Mouse (Mus musculus) hindbrain, postnatal 0 days (tissue): ENCODE measurements around the gene Ccdc157. TPM values are rescaled to one million over a fixed set of nuclear protein-coding genes. Genes with fewer than 3 reads are reported as not detected.
A peak's percentile ranks its signal among the peaks of the same experiment; 100 is the strongest.
"Not testable (repeated sequence)": the region's sequence is repeated elsewhere in the genome, so short reads cannot be mapped to it uniquely, and the experiment has no call there.

ENCODE experiments used
- ATAC-seq: fragments of 200-750 bp; cut with Nextera tagmentation; 2 replicates; pipeline ENCODE4 v1.8.0; 2017; ENCODE audit warnings: mild to moderate bottlenecking, moderate TSS enrichment, moderate library complexity
- DNase-seq: peaks from one replicate; pipeline ENCODE4 v3.0.0-alpha.2; 2015; ENCODE audit warnings: low spot score
- H3K27ac ChIP-seq: fragments of 300-500 bp; sonication (generic); 2 replicates; pipeline ENCODE4 v1.5.1; 2014; ENCODE audit warnings: mild to moderate bottlenecking
- H3K27me3 ChIP-seq: fragments of 300-500 bp; sonication (generic); 2 replicates; pipeline ENCODE4 v1.6.1; 2014; ENCODE audit warnings: low read length, mixed read lengths; ENCODE audit not compliant: insufficient read depth
- H3K36me3 ChIP-seq: fragments of 300-500 bp; sonication (generic); 2 replicates; pipeline ENCODE4 v1.6.1; 2014; ENCODE audit warnings: low read length, mixed read lengths; ENCODE audit not compliant: insufficient read depth
- H3K4me1 ChIP-seq: fragments of 300-500 bp; sonication (generic); 2 replicates; pipeline ENCODE4 v1.6.1; 2014; ENCODE audit warnings: antibody characterized with exemption, low read length, mixed read lengths; ENCODE audit not compliant: insufficient read depth
- H3K4me2 ChIP-seq: fragments of 300-500 bp; sonication (generic); 2 replicates; pipeline ENCODE4 v1.6.1; 2014; ENCODE audit warnings: low read depth, mild to moderate bottlenecking, low read length, moderate library complexity, mixed read lengths
- H3K4me3 ChIP-seq: fragments of 300-500 bp; sonication (generic); 2 replicates; pipeline ENCODE4 v1.5.1; 2014; ENCODE audit warnings: low read length
- H3K9ac ChIP-seq: fragments of 300-500 bp; sonication (generic); replicated peaks from 2 replicates; pipeline ENCODE4 v1.6.1; 2014; ENCODE audit warnings: mild to moderate bottlenecking, low read length, moderate library complexity, mixed read lengths
- H3K9me3 ChIP-seq: fragments of 300-500 bp; sonication (generic); 2 replicates; pipeline ENCODE4 v1.6.1; 2016; ENCODE audit warnings: low read length, mixed read lengths
- CTCF ChIP-seq: IDR thresholded peaks from 2 replicates; pipeline ENCODE4 v1.5.1; 2016; ENCODE audit warnings: antibody characterized with exemption, control low read depth, low read depth
- WGBS: fragments of 180-500 bp; shearing (Covaris S2); extraction: QIAGEN DNeasy Blood & Tissue Kit; methylation state at CpG from one replicate; pipeline ENCODE4 v1.1.7; 2014; 5-methylcytosine and 5-hydroxymethylcytosine counted together
- polyA plus RNA-seq: library from polyadenylated mRNA; unstranded; fragments of >200 nt; fragmentation: Nextera tagmentation; extraction: Ambion mirVana; gene quantifications from 2 replicates; pipeline ENCODE4 v1.2.1, GENCODE M21; 2015
- total RNA-seq: library from RNA; depleted of rRNA; stranded (reverse); fragments of >200 nt; gene quantifications from 2 replicates; pipeline ENCODE4 v1.2.3, GENCODE M21; 2014

Ccdc157 gene
- total and polyA plus RNA-seq, 2 experiments from 2014 or later = 10.9 to 20.8 TPM

GRCm38 (mm10) chr11:4108691-4109090 lies 51.4 kb downstream of the Ccdc157 start:
- no peak overlapping the region for H3K27ac ChIP-seq
- TF ChIP-seq CTCF = no peak
- DNase-seq (no peak), ATAC-seq (no peak)
- H3K27me3 ChIP-seq = no peaks in the 10 kb centered on the region
- H3K4me2 ChIP-seq = no peak overlapping the region
- no peaks in the 10 kb centered on the region for H3K9me3 ChIP-seq
- no peaks in the 10 kb centered on the region for H3K4me1 ChIP-seq
- no peak overlapping the region for H3K9ac ChIP-seq
- 90% methylated on average over 7 of the region's 7 CpGs for WGBS
- H3K4me3 ChIP-seq = no peak overlapping the region
- peaks cover 13% of the 10 kb centered on the region; the same call in 1 of the 2 replicates for H3K36me3 ChIP-seq

DNA sequence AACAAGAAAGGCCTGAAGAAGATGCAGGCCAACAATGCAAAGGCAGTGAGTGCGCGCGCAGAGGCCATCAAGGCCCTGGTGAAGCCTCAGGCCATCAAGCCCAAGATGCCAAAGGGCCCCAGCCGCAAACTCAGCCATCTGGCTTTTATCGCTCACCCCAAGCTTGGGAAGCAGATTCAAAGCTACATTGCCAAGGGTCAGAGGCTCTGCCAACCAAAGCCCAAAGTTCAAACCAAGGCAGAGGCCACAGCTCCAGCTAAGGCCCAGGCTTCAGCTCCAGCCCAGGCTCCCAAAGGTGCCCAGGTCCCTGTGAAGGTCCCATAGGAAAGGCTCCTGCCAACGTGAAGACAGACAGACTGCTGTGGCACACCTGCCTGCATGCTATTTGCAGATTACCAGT lies 52.2 kb downstream of the Ccdc157 start:
- not testable (repeated sequence) for H3K4me3 ChIP-seq, DNase-seq, H3K4me1 ChIP-seq, H3K9me3 ChIP-seq, H3K27me3 ChIP-seq, H3K4me2 ChIP-seq, ATAC-seq, H3K27ac ChIP-seq, H3K9ac ChIP-seq
- H3K36me3 ChIP-seq = peaks cover 13% of the 10 kb centered on the region; the same call in 1 of the 2 replicates
- WGBS = 97% methylated on average over 6 of the region's 6 CpGs

GRCm38 (mm10) chr11:4105444-4105843 lies 54.6 kb downstream of the Ccdc157 start:
- Histone ChIP-seq H3K4me2 (no peak overlapping the region), H3K27me3 (no peaks in the 10 kb centered on the region), H3K27ac (no peak overlapping the region), H3K9me3 (no peaks in the 10 kb centered on the region), H3K4me3 (no peak overlapping the region), H3K36me3 (peaks cover 10% of the 10 kb centered on the region; the same call in 1 of the 2 replicates), H3K4me1 (no peaks in the 10 kb centered on the region), H3K9ac (no peak overlapping the region)
- no peak for TF ChIP-seq CTCF
- no peak for ATAC-seq
- DNase-seq = no peak
- WGBS = 87% methylated on average over 6 of the region's 6 CpGs

DNA sequence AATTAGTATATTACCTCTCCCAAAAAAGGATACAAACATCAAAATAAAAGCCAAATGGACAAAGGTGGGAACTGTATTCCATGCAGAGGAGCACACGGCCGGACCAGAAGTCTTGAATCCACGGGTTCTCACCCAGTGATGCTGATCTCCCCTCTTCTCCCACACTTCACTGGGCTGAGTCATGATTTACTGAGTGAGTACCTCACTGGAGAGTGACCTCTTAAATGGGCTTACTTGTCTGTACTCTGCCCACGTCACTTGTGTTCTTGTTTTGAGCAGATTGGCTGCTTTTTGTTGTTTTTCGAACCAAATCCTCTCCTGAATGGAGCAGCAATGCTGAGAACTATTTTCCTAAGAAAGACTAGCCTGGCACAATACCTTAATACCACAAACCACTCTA lies 55.1 kb downstream of the Ccdc157 start:
- 84% methylated on average over 5 of the region's 5 CpGs for WGBS
- Histone ChIP-seq H3K4me3 (no peak overlapping the region), H3K27ac (no peak overlapping the region), H3K9ac (no peak overlapping the region), H3K27me3 (no peaks in the 10 kb centered on the region), H3K4me2 (no peak overlapping the region), H3K9me3 (no peaks in the 10 kb centered on the region), H3K4me1 (no peaks in the 10 kb centered on the region), H3K36me3 (peaks cover 6% of the 10 kb centered on the region; the same call in 1 of the 2 replicates)
- no peak for TF ChIP-seq CTCF
- DNase-seq (no peak), ATAC-seq (no peak)

GRCm38 (mm10) chr11:4103522-4103921 lies 56.6 kb downstream of the Ccdc157 start:
- Histone ChIP-seq H3K4me1 (no peaks in the 10 kb centered on the region), H3K27me3 (no peaks in the 10 kb centered on the region), H3K9ac (no peak overlapping the region), H3K9me3 (no peaks in the 10 kb centered on the region), H3K4me2 (no peak overlapping the region), H3K4me3 (no peak overlapping the region), H3K27ac (no peak overlapping the region), H3K36me3 (peaks cover 5% of the 10 kb centered on the region; the same call in 1 of the 2 replicates)
- no peak for DNase-seq
- no peak for ATAC-seq
- 85% methylated on average over 14 of the region's 14 CpGs for WGBS
- no peak for TF ChIP-seq CTCF

DNA sequence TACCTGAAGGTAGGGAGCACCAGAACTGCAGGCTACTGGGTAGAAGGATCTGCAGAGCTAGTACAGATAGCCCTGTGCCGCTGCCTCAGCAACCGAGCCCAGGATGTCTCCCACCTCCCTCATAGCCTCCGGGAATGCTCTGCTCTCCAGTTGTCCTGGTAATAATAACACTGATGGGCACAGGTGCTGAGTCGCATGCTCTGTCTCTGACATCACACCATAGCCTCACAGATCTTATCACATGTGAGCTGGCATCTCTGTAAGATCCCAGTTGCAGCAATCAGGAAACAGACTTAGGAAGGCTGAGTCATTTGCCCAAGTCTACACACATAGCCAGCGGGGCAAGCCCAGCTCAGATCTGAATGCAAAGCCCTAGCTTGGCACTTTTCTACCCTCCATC lies 58.2 kb downstream of the Ccdc157 start:
- Histone ChIP-seq H3K27me3 (no peaks in the 10 kb centered on the region), H3K4me3 (no peak overlapping the region), H3K9me3 (no peaks in the 10 kb centered on the region), H3K36me3 (no peaks in the 10 kb centered on the region; the same call in 1 of the 2 replicates), H3K27ac (no peak overlapping the region), H3K4me2 (no peak overlapping the region), H3K4me1 (peaks cover 6% of the 10 kb centered on the region; the same call in 1 of the 2 replicates), H3K9ac (no peak overlapping the region)
- WGBS = 83% methylated on average over 5 of the region's 5 CpGs
- DNase-seq (no peak), ATAC-seq (no peak)
- TF ChIP-seq CTCF = no peak

DNA sequence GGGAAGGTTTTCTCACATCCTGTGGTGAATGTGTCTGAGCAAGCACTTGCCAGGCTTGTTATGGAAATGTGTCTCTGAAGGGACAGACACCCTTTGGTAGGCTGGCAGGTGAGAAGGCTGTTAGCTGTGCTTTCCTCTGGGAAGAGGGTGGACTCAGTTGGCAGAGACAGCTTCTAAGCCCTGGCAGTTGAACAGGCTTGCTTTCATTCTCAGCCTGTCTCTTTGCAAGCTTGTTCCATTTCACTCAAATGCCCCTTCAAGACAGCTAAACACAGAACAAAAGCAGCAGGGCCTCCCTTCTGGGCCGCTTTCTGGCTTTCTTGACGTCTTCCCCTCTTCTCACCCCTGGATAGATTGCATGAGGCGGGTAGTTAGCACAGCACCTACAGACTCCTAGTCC lies 60.6 kb downstream of the Ccdc157 start:
- peaks cover 14% of the 10 kb centered on the region; the same call in 1 of the 2 replicates for H3K4me1 ChIP-seq
- no peaks in the 10 kb centered on the region for H3K27me3 ChIP-seq
- no peak for TF ChIP-seq CTCF
- ATAC-seq (no peak), DNase-seq (peak; percentile 28)
- no peak overlapping the region for H3K4me3 ChIP-seq
- 59% methylated on average over 3 of the region's 3 CpGs for WGBS
- H3K9ac ChIP-seq = no peak overlapping the region
- no peak overlapping the region for H3K4me2 ChIP-seq
- H3K36me3 ChIP-seq = no peaks in the 10 kb centered on the region; the same call in 1 of the 2 replicates
- no peaks in the 10 kb centered on the region for H3K9me3 ChIP-seq
- H3K27ac ChIP-seq = peak overlapping the region; percentile 57; the same call in 1 of the 2 replicates
